Mouse (Mus musculus): Measurements from ENCODE around the gene Yipf3. TPM values are rescaled to one million over a fixed set of nuclear protein-coding genes. Genes with fewer than 3 reads are reported as not detected.

Gene Yipf3
- polyA plus RNA-seq, 1 experiment from 2014 or later: 99.6 TPM

- Histone ChIP-seq H3K9ac (no peak overlapping the region), H3K9me3 (no peaks in the 10 kb centered on the region), H3K27ac (replicated peaks) (no peak overlapping the region), H3K4me1 (replicated peaks) (no peaks in the 10 kb centered on the region), H3K36me3 (peaks cover 11% of the 10 kb centered on the region; the same call in 1 of the 2 replicates), H3K4me3 (no peak overlapping the region), H3K27me3 (no peaks in the 10 kb centered on the region), H3K4me2 (no peak overlapping the region)
- WGBS: 77% methylated on average over 1 of the region's 1 CpGs
- ATAC-seq (ENCODE audit: low FRiP score, low read depth): no peak
These were observed 25.9 kb downstream of the Yipf3 start for GRCm38 (mm10) chr17:46273803-46274236.

GRCm38 (mm10) chr17:46274465-46274864 lies 26.6 kb downstream of the Yipf3 start:
- ATAC-seq (ENCODE audit: low FRiP score, low read depth): no peak
- WGBS: 81% methylated on average over 6 of the region's 6 CpGs
- H3K27ac ChIP-seq (replicated peaks): no peak overlapping the region
- H3K9me3 ChIP-seq: no peaks in the 10 kb centered on the region
- no peak overlapping the region for H3K9ac ChIP-seq
- no peak overlapping the region for H3K4me3 ChIP-seq
- H3K4me2 ChIP-seq: no peak overlapping the region
- H3K4me1 ChIP-seq (replicated peaks): no peaks in the 10 kb centered on the region
- peaks cover 15% of the 10 kb centered on the region; the same call in 1 of the 2 replicates for H3K36me3 ChIP-seq
- no peaks in the 10 kb centered on the region for H3K27me3 ChIP-seq

- 91% methylated on average over 6 of the region's 6 CpGs for WGBS
- Histone ChIP-seq H3K4me3 (no peak overlapping the region), H3K36me3 (peaks cover 15% of the 10 kb centered on the region; the same call in 1 of the 2 replicates), H3K4me1 (replicated peaks) (no peaks in the 10 kb centered on the region), H3K9ac (no peak overlapping the region), H3K27ac (replicated peaks) (no peak overlapping the region), H3K4me2 (no peak overlapping the region), H3K9me3 (no peaks in the 10 kb centered on the region), H3K27me3 (no peaks in the 10 kb centered on the region)
- no peak for ATAC-seq (ENCODE audit: low FRiP score, low read depth)
These were observed 27.2 kb downstream of the Yipf3 start for GRCm38 (mm10) chr17:46275034-46275433.

- no peak for ATAC-seq (ENCODE audit: low FRiP score, low read depth)
- no peak overlapping the region for H3K4me2 ChIP-seq
- H3K9ac ChIP-seq: no peak overlapping the region
- no peak overlapping the region for H3K27ac ChIP-seq (replicated peaks)
- H3K27me3 ChIP-seq: no peaks in the 10 kb centered on the region
- 90% methylated on average over 10 of the region's 10 CpGs for WGBS
- no peaks in the 10 kb centered on the region for H3K4me1 ChIP-seq (replicated peaks)
- no peaks in the 10 kb centered on the region for H3K9me3 ChIP-seq
- H3K36me3 ChIP-seq: peaks cover 12% of the 10 kb centered on the region; the same call in 1 of the 2 replicates
- H3K4me3 ChIP-seq: no peak overlapping the region
These were observed 27.6 kb downstream of the Yipf3 start for GRCm38 (mm10) chr17:46275506-46275905.

- Histone ChIP-seq H3K4me1 (replicated peaks) (peaks cover 9% of the 10 kb centered on the region), H3K9ac (no peak overlapping the region), H3K9me3 (no peaks in the 10 kb centered on the region), H3K27ac (replicated peaks) (no peak overlapping the region), H3K36me3 (peaks cover 8% of the 10 kb centered on the region; the same call in 1 of the 2 replicates), H3K4me3 (no peak overlapping the region), H3K27me3 (no peaks in the 10 kb centered on the region), H3K4me2 (no peak overlapping the region)
- ATAC-seq (ENCODE audit: low FRiP score, low read depth): no peak
- WGBS: 86% methylated on average over 4 of the region's 4 CpGs
These were observed 29.7 kb downstream of the Yipf3 start for GRCm38 (mm10) chr17:46277586-46277985.

- Histone ChIP-seq H3K4me3 (no peak overlapping the region), H3K27ac (replicated peaks) (no peak overlapping the region), H3K9ac (no peak overlapping the region), H3K36me3 (peaks cover 8% of the 10 kb centered on the region; the same call in 1 of the 2 replicates), H3K4me2 (no peak overlapping the region), H3K27me3 (no peaks in the 10 kb centered on the region), H3K9me3 (no peaks in the 10 kb centered on the region), H3K4me1 (replicated peaks) (peaks cover 12% of the 10 kb centered on the region)
- ATAC-seq (ENCODE audit: low FRiP score, low read depth): no peak
- 90% methylated on average over 12 of the region's 12 CpGs for WGBS
These were observed 30.3 kb downstream of the Yipf3 start for GRCm38 (mm10) chr17:46278011-46278765.

- Histone ChIP-seq H3K4me3 (peak within 1 kb of the TSS; percentile 60), H3K27me3 (no peaks in the 10 kb centered on the region), H3K4me2 (peak within 1 kb of the TSS; percentile 96), H3K4me1 (replicated peaks) (peaks cover 15% of the 10 kb centered on the region), H3K36me3 (peaks cover 8% of the 10 kb centered on the region; the same call in 1 of the 2 replicates), H3K27ac (replicated peaks) (peak within 1 kb of the TSS; percentile 75), H3K9ac (peak within 1 kb of the TSS; percentile 58), H3K9me3 (no peaks in the 10 kb centered on the region)
- ATAC-seq (ENCODE audit: low FRiP score, low read depth): peak; percentile 95
- under 1% methylated on average over 37 of the region's 37 CpGs for WGBS
These were observed 34.7 kb downstream of the Yipf3 start, which contains the start of gene Tjap1 for GRCm38 (mm10) chr17:46282483-46283123. Gene Tjap1, minus strand, starts transcription at chr17:46283026.

- Histone ChIP-seq H3K9ac (peak overlapping the region; percentile 58; the same call in 1 of the 2 replicates), H3K27me3 (no peaks in the 10 kb centered on the region), H3K27ac (replicated peaks) (peak overlapping the region; percentile 75; the same call in 1 of the 2 replicates), H3K4me1 (replicated peaks) (peaks cover 15% of the 10 kb centered on the region), H3K9me3 (no peaks in the 10 kb centered on the region), H3K4me3 (peak overlapping the region; percentile 60), H3K4me2 (peak overlapping the region; percentile 96), H3K36me3 (peaks cover 8% of the 10 kb centered on the region; the same call in 1 of the 2 replicates)
- 20% methylated on average over 9 of the region's 9 CpGs for WGBS
- peak; percentile 55 for ATAC-seq (ENCODE audit: low FRiP score, low read depth)
These were observed 35.3 kb downstream of the Yipf3 start for GRCm38 (mm10) chr17:46283140-46283539.

GRCm38 (mm10) chr17:46283911-46284310 lies 36.0 kb downstream of the Yipf3 start:
- Histone ChIP-seq H3K9me3 (no peaks in the 10 kb centered on the region), H3K36me3 (peaks cover 3% of the 10 kb centered on the region; the same call in 1 of the 2 replicates), H3K4me1 (replicated peaks) (peaks cover 15% of the 10 kb centered on the region), H3K4me2 (no peak overlapping the region), H3K9ac (no peak overlapping the region), H3K27ac (replicated peaks) (no peak overlapping the region), H3K4me3 (no peak overlapping the region), H3K27me3 (no peaks in the 10 kb centered on the region)
- no peak for ATAC-seq (ENCODE audit: low FRiP score, low read depth)
- 88% methylated on average over 8 of the region's 8 CpGs for WGBS

- Histone ChIP-seq H3K9ac (no peak overlapping the region), H3K4me1 (replicated peaks) (peaks cover 15% of the 10 kb centered on the region), H3K4me2 (no peak overlapping the region), H3K9me3 (no peaks in the 10 kb centered on the region), H3K27me3 (no peaks in the 10 kb centered on the region), H3K27ac (replicated peaks) (no peak overlapping the region), H3K4me3 (no peak overlapping the region), H3K36me3 (no peaks in the 10 kb centered on the region)
- WGBS: 48% methylated on average over 7 of the region's 7 CpGs
- ATAC-seq (ENCODE audit: low FRiP score, low read depth): no peak
These were observed 36.8 kb downstream of the Yipf3 start for GRCm38 (mm10) chr17:46284653-46285052.

- Histone ChIP-seq H3K4me2 (no peak overlapping the region), H3K4me1 (replicated peaks) (peaks cover 15% of the 10 kb centered on the region), H3K9ac (no peak overlapping the region), H3K27me3 (no peaks in the 10 kb centered on the region), H3K4me3 (no peak overlapping the region), H3K27ac (replicated peaks) (no peak overlapping the region), H3K9me3 (no peaks in the 10 kb centered on the region), H3K36me3 (no peaks in the 10 kb centered on the region)
- no peak for ATAC-seq (ENCODE audit: low FRiP score, low read depth)
- 73% methylated on average over 6 of the region's 6 CpGs for WGBS
These were observed 37.5 kb downstream of the Yipf3 start for GRCm38 (mm10) chr17:46285407-46285806.

- peaks cover 6% of the 10 kb centered on the region for H3K4me1 ChIP-seq (replicated peaks)
- no peak overlapping the region for H3K9ac ChIP-seq
- no peak for ATAC-seq (ENCODE audit: low FRiP score, low read depth)
- 0 out of 2 replicates have a peak, but pooled peaks cover 4% of the 10 kb centered on the region for H3K27me3 ChIP-seq
- no peaks in the 10 kb centered on the region for H3K9me3 ChIP-seq
- no peaks in the 10 kb centered on the region for H3K36me3 ChIP-seq
- no peak overlapping the region for H3K27ac ChIP-seq (replicated peaks)
- 85% methylated on average over 11 of the region's 11 CpGs for WGBS
- H3K4me3 ChIP-seq: no peak overlapping the region
- H3K4me2 ChIP-seq: no peak overlapping the region
These were observed 39.8 kb downstream of the Yipf3 start for GRCm38 (mm10) chr17:46287678-46288095.

All from hindbrain, embryonic 15.5 days (tissue).